Comparison of ENCODE assay signal across 8 mouse cellular contexts in genomic region chr1:167001844-167002485, GRCm38 (mm10). TPM values are rescaled to one million over a fixed set of nuclear protein-coding genes. Genes with fewer than 3 reads are reported as not detected.
DNase-seq lines count a peak whose midpoint lies in the region; ATAC-seq and TF ChIP-seq lines count a peak whose summit lies in the region.

No protein-coding gene starts in this region.

- peak overlapping the region; percentile 91 for H3K4me3 ChIP-seq in kidney, adult 2 months (ENCODE audit: insufficient read depth, low read depth, low read length)
- H3K4me3 ChIP-seq in ES-Bruce4 (ENCODE audit: low read depth, low read length) = peak overlapping the region; percentile 86
- H3K4me3 ChIP-seq in heart, embryonic 14.5 days (ENCODE audit: control insufficient read depth in 1 of 2, insufficient read depth in 1 of 2, low read depth in 1 of 2, low read length in 2 of 2) = peak overlapping the region; percentile 79 to 81
- H3K4me3 ChIP-seq in limb, embryonic 13.5 days = peak overlapping the region; percentile 79

- H3K9ac ChIP-seq in ES-Bruce4 (ENCODE audit: low read depth, poor library complexity, severe bottlenecking) = peak overlapping the region; percentile 96
- H3K9ac ChIP-seq in heart, embryonic 14.5 days (ENCODE audit: low read length) = peak overlapping the region; percentile 83; the same call in 1 of the 2 replicates
- peak overlapping the region; percentile 76 for H3K9ac ChIP-seq in limb, embryonic 13.5 days

- no peak for TF ChIP-seq CTCF in kidney, adult 2 months (conservative IDR thresholded peaks at IDR 0.05; ENCODE audit: insufficient read depth, insufficient read length, low read depth, low read length)
- no peak for TF ChIP-seq CTCF in ES-Bruce4 (IDR thresholded peaks at IDR 0.05; ENCODE audit: low read depth, low read length)

- peak; percentile 7 for DNase-seq in kidney, adult 2 months
- no peak for DNase-seq in kidney, postnatal 14 days
- peak; percentile 36 to 52 for DNase-seq in cerebellum, postnatal 36 days
- peak; percentile 53 for DNase-seq in neural tube, embryonic 10.5 days (ENCODE audit: extremely low spot score, low spot score)
- DNase-seq in spleen, postnatal 36 days (ENCODE audit: low spot score in 2 of 2) = no peak

- ATAC-seq in heart, embryonic 14.5 days (ENCODE audit: insufficient number of reproducible peaks, insufficient read depth, low FRiP score, low read depth) = no peak
- ATAC-seq in limb, embryonic 13.5 days (ENCODE audit: low FRiP score, low read depth) = no peak

- TF ChIP-seq POLR2A in kidney, adult 2 months (IDR thresholded peaks at IDR 0.05; ENCODE audit: low read depth, low read length) = no peak
- no peak for TF ChIP-seq POLR2A in ES-Bruce4 (IDR thresholded peaks at IDR 0.05; ENCODE audit: insufficient read depth, low read length)

- H3K9me3 ChIP-seq in ES-Bruce4 (replicated peaks; ENCODE audit: control insufficient read depth, insufficient read depth, low read length, poor library complexity, severe bottlenecking) = no peaks in the 10 kb centered on the region
- H3K9me3 ChIP-seq in heart, embryonic 14.5 days (ENCODE audit: control insufficient read depth, low read length) = no peaks in the 10 kb centered on the region
- H3K9me3 ChIP-seq in limb, embryonic 13.5 days = no peaks in the 10 kb centered on the region

- H3K36me3 ChIP-seq in kidney, adult 2 months (ENCODE audit: control insufficient read depth, insufficient read depth, low read length) = no peaks in the 10 kb centered on the region
- no peaks in the 10 kb centered on the region for H3K36me3 ChIP-seq in ES-Bruce4 (ENCODE audit: control insufficient read depth, insufficient read depth, low read length, poor library complexity, severe bottlenecking)
- no peaks in the 10 kb centered on the region for H3K36me3 ChIP-seq in heart, embryonic 14.5 days (ENCODE audit: control insufficient read depth, insufficient read depth, low read length)
- no peaks in the 10 kb centered on the region for H3K36me3 ChIP-seq in limb, embryonic 13.5 days

- H3K27me3 ChIP-seq in kidney, adult 2 months (replicated peaks; ENCODE audit: control insufficient read depth, insufficient read depth, low read length) = no peaks in the 10 kb centered on the region
- H3K27me3 ChIP-seq in ES-Bruce4 (ENCODE audit: control insufficient read depth, insufficient read depth, low read length, poor library complexity, severe bottlenecking) = peaks cover 10% of the 10 kb centered on the region
- peaks cover 46% of the 10 kb centered on the region for H3K27me3 ChIP-seq in heart, embryonic 14.5 days (ENCODE audit: control insufficient read depth, insufficient read depth, low read length)
- peaks cover 44% of the 10 kb centered on the region for H3K27me3 ChIP-seq in limb, embryonic 13.5 days

- whole genome bisulfite sequencing in kidney, adult 2 months = 1% methylated on average over 30 of the region's 30 CpGs
- 1% methylated on average over 30 of the region's 30 CpGs for WGBS in heart, embryonic 14.5 days
- 3% methylated on average over 30 of the region's 30 CpGs for WGBS in limb, embryonic 13.5 days

- peak overlapping the region; percentile 91 for H3K4me2 ChIP-seq in heart, embryonic 14.5 days (ENCODE audit: low read length)
- peak overlapping the region; percentile 95 for H3K4me2 ChIP-seq in limb, embryonic 13.5 days (replicated peaks)

- no peak overlapping the region for H3K27ac ChIP-seq in kidney, adult 2 months (ENCODE audit: insufficient read depth, low read depth, low read length)
- no peak overlapping the region for H3K27ac ChIP-seq in ES-Bruce4 (ENCODE audit: insufficient read depth, low read length)
- peak overlapping the region; percentile 27 to 42; a peak in 1 of 4 replicates for H3K27ac ChIP-seq in heart, embryonic 14.5 days (replicated peaks in 1 of 2; ENCODE audit: control insufficient read depth in 1 of 2, insufficient read depth in 1 of 2, low read depth in 2 of 2, low read length in 2 of 2)
- no peak overlapping the region for H3K27ac ChIP-seq in limb, embryonic 13.5 days

- H3K4me1 ChIP-seq in kidney, adult 2 months (ENCODE audit: control insufficient read depth, insufficient read depth, low read length) = no peaks in the 10 kb centered on the region
- H3K4me1 ChIP-seq in ES-Bruce4 (ENCODE audit: control insufficient read depth, insufficient read depth, low read length) = no peaks in the 10 kb centered on the region
- H3K4me1 ChIP-seq in heart, embryonic 14.5 days (ENCODE audit: control insufficient read depth in 2 of 2, insufficient read depth in 2 of 2, low read length in 2 of 2) = peaks cover 2 to 12% of the 10 kb centered on the region in 2 experiments; a peak in 3 of 4 replicates
- H3K4me1 ChIP-seq in limb, embryonic 13.5 days = peaks cover 11% of the 10 kb centered on the region

- TF ChIP-seq EP300 in ES-Bruce4 (IDR thresholded peaks at IDR 0.05; ENCODE audit: insufficient read depth, low read depth, low read length) = no peak

RNA-seq across cellular contexts. Expression of gene Fam78b, which starts 0.7 kb away (rescaled TPM):
- 1.3 TPM in 2 replicates for polyA plus RNA-seq in kidney, adult 2 months (2012; rRNA removed)
- polyA plus RNA-seq in ES-Bruce4 (2011; ENCODE audit: insufficient read depth, insufficient read length, low read depth, missing spikeins) = 0.67 and 0.84 TPM in 2 replicates
- polyA plus RNA-seq in heart, embryonic 14.5 days (2014; fragmentation: Nextera tagmentation; extraction: Ambion mirVana) = 1.3 and 1.4 TPM in 2 replicates
- polyA plus RNA-seq in limb, embryonic 13.5 days (2015; fragmentation: Nextera tagmentation; extraction: Ambion mirVana) = 0.31 and 0.51 TPM in 2 replicates

Comparison
In these comparisons a context has a peak if more than half of its experiments do, and no peak if none do; other contexts are left out.
1. DNase-seq: peak in kidney, adult 2 months (single experiment), cerebellum, postnatal 36 days (2 of 2) and neural tube, embryonic 10.5 days (single experiment); none in kidney, postnatal 14 days (single experiment) and spleen, postnatal 36 days (0 of 2).
2. H3K27ac ChIP-seq: peak in heart, embryonic 14.5 days (2 of 2); none in kidney, adult 2 months (single experiment), ES-Bruce4 (single experiment) and limb, embryonic 13.5 days (single experiment).
3. Peak in every context shown above with its lines, with median percentiles within 50 percentile points of each other: H3K4me3 ChIP-seq and H3K9ac ChIP-seq.